Mouse (Mus musculus) liver, embryonic 14 days (tissue): Measurements from ENCODE around the gene Exoc6b. TPM values are rescaled to one million over a fixed set of nuclear protein-coding genes. Genes with fewer than 3 reads are reported as not detected.

Experiments
- polyA plus RNA-seq: library from polyadenylated mRNA; depleted of rRNA; stranded (reverse); fragments of >200 nt; gene quantifications from 2 replicates; pipeline ENCODE4 v1.2.3, GENCODE M21; 2012; rRNA removed

The Exoc6b gene
- 0.98 and 1.1 TPM in 2 replicates for polyA plus RNA-seq

GRCm38 (mm10) chr6:85069023-85069985 lies at the start of gene Exoc6b:
Gene Exoc6b, minus strand, starts transcription at chr6:85069513.

GRCm38 (mm10) chr6:84593693-84594092 lies 475.6 kb downstream of the Exoc6b start, which contains the start of gene Cyp26b1:
Gene Cyp26b1, minus strand, starts transcription at chr6:84593908.

Other genes starting within 250 kb of the Exoc6b start
- gene Spr, start 68.3 kb upstream of the Exoc6b start, polyA plus RNA-seq, result 7.2 and 8.6 TPM in 2 replicates
- gene Emx1, start 117.9 kb upstream of the Exoc6b start, polyA plus RNA-seq, result not detected in 2 replicates